Mouse (Mus musculus) embryo, embryonic 9.5 days (tissue): Measurements from ENCODE around the gene Sdk1.

ENCODE experiments used
- DNase-seq: peaks from one replicate; pipeline ENCODE4 v3.0.0-alpha.2; 2017; ENCODE audit errors: extremely low spot score

Sdk1 gene

DNA sequence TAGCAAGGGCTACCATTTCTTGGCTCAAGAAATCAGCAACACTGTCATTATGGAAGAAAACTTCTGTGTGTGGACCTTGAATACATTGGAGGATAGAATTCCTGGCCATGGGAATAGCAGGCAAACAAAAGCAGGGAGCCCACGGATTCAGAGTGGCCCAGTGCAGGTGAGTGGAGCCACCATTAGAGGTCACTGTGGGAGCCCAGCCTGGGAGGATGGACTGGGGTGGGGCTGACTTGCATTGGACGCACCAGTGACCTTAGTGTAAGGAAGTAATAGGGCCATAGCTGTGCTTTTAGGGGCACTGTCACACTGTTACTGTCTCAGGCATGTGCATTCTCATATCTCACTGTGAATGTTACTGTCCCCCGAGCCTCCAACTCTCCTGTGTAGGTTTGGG, 1001.3 kb downstream of the Sdk1 start:
- DNase-seq, result no peak

DNA sequence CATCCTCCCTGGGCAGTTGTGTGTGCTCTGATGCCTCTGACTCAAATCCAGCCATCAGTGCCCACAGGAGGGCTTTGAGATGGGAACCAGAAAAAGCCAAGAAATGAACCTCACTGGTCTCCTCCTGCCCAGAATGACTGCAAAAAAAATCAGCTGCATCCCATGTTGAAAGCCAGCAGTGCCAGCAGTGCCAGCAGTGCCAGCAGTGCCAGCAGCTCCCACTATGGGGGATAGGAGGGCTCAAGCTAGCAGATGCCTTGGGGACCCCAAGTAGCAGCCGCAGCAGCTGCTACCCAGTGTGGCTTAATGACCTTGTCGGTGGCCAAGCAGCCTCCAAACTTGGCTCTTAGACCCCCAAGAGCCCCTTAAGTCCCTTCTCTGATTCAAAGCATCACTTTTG, 1001.8 kb downstream of the Sdk1 start:
- no peak for DNase-seq

DNA sequence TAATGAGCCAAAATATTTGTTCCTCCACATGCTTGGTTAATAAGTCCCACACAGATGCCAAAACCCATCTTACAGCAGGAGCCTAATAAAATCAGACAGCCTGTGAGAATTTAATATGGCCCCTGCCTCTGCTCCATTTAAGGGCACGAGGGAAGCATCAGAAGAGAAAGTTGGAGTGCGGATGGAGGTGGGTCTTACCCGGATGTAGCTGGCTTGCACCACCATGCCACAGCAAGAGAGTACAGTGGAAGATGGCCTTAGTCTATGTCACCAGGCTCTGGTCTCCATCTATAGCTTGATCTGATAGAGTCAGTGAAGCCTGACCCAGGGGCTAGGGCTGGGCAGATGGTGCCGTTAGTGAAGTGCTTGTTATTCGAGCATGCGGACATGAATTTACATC, 1014.9 kb downstream of the Sdk1 start:
- no peak for DNase-seq

DNA sequence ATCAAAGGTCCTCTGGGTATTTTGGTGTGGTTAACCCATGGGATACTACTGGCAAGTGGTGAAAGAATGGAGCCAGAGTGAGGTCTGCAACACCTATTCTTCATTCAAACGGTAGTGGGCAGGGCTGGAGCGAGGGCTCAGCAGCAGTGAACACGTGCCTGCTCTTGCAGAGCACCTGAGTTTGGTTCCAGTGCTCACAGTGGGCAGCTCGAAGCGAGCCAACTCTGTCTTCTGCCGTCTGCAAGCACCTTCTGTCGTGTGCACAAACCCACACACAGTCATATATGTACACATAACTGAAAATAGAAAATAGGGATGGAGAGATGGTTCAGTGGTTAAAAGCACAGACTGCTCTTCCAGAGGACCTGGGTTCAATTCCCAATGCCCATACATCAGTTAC, 1017.4 kb downstream of the Sdk1 start:
- no peak for DNase-seq

DNA sequence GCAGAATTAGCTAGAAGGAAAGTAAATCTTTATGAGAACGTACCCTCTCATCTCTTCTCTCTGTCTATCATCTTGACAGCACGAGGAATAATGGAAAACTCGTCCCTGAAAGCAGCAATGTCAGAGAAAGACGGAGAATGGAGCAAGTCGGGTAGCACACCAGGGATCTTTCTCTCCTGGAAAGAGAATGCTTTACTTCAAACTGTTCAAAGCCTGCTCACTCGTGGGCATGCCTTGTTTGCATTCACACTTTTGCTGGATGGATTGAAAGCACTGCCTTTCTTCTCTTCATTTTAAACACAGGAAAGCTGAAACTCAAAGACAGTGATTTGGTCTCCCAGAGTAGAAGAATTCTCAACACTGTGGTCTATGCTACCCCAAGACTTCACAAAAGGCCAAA, 1020.8 kb downstream of the Sdk1 start:
- no peak for DNase-seq
